Mouse (Mus musculus) lung, embryonic 16.5 days (tissue): Measurements from ENCODE around the gene Vmn2r89. TPM values are rescaled to one million over a fixed set of nuclear protein-coding genes. Genes with fewer than 3 reads are reported as not detected.
"Not testable (repeated sequence)": the region's sequence is repeated elsewhere in the genome, so short reads cannot be mapped to it uniquely, and the experiment has no call there.

Experiments used
- ATAC-seq: fragments of 200-750 bp; cut with Nextera tagmentation; 2 replicates; pipeline ENCODE4 v1.8.0; 2017; ENCODE audit warnings: low read depth, mild to moderate bottlenecking, moderate library complexity
- H3K27ac ChIP-seq: fragments of 300-500 bp; sonication (generic); 2 replicates; pipeline ENCODE4 v1.5.1; 2014; ENCODE audit warnings: mild to moderate bottlenecking, control low read depth, low read length
- H3K27me3 ChIP-seq: fragments of 300-500 bp; sonication (generic); 2 replicates; pipeline ENCODE4 v1.6.1; 2014; ENCODE audit warnings: low read depth, low read length, mixed read lengths; ENCODE audit not compliant: control insufficient read depth, insufficient read depth
- H3K36me3 ChIP-seq: fragments of 300-500 bp; sonication (generic); 2 replicates; pipeline ENCODE4 v1.6.1; 2014; ENCODE audit warnings: low read length; ENCODE audit not compliant: control insufficient read depth, insufficient read depth
- H3K4me1 ChIP-seq: fragments of 300-500 bp; sonication (generic); replicated peaks from 2 replicates; pipeline ENCODE4 v1.6.1; 2014; ENCODE audit warnings: low read length, mixed read lengths; ENCODE audit not compliant: control insufficient read depth, insufficient read depth
- H3K4me2 ChIP-seq: fragments of 300-500 bp; sonication (generic); 2 replicates; pipeline ENCODE4 v1.6.1; 2014; ENCODE audit warnings: low read depth, low read length, control low read depth
- H3K4me3 ChIP-seq: fragments of 300-500 bp; sonication (generic); 2 replicates; pipeline ENCODE4 v1.5.1; 2014; ENCODE audit warnings: mild to moderate bottlenecking, low read length, control low read depth
- H3K9ac ChIP-seq: fragments of 300-500 bp; sonication (generic); 2 replicates; pipeline ENCODE4 v1.6.1; 2014; ENCODE audit warnings: low read length, control low read depth
- H3K9me3 ChIP-seq: fragments of 300-500 bp; sonication (generic); 2 replicates; pipeline ENCODE4 v1.6.1; 2016; ENCODE audit warnings: low read length; ENCODE audit not compliant: control insufficient read depth
- WGBS: fragments of 180-500 bp; shearing (Covaris S2); extraction: QIAGEN DNeasy Blood & Tissue Kit; methylation state at CpG from one replicate; pipeline ENCODE4 v1.1.7; 2014; 5-methylcytosine and 5-hydroxymethylcytosine counted together
- polyA plus RNA-seq: library from polyadenylated mRNA; unstranded; fragments of >200 nt; fragmentation: Nextera tagmentation; extraction: Ambion mirVana; gene quantifications from 2 replicates; pipeline ENCODE4 v1.2.1, GENCODE M21; 2015

Gene Vmn2r89
- polyA plus RNA-seq: not detected in 2 replicates

DNA sequence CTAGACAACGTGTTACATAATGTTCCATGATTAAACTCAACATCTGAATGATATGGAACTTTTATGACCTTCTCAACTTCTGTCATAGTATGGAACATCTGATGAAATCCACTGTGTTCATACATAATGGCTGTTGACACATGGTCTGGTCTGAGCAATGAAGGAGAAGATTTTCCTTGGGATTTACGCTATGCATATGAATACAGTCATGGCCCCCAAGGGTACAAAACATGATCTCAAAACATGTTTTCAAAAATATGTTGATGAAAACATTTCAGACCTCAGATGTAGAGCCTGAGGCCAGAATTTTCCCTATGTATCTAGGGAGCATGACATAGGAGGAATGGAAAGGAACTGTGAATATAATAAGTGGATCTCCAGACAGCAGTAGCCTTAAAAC is at the start of gene Vmn2r89:
Vmn2r89 (plus strand) TSS at position 301 of the 400 bp plus-strand sequence.
- not testable (repeated sequence) for H3K4me1 ChIP-seq, H3K36me3 ChIP-seq, H3K4me2 ChIP-seq, H3K27me3 ChIP-seq, H3K4me3 ChIP-seq, H3K9ac ChIP-seq, ATAC-seq, H3K9me3 ChIP-seq, H3K27ac ChIP-seq
- 73% methylated on average over 2 of the region's 2 CpGs for WGBS

DNA sequence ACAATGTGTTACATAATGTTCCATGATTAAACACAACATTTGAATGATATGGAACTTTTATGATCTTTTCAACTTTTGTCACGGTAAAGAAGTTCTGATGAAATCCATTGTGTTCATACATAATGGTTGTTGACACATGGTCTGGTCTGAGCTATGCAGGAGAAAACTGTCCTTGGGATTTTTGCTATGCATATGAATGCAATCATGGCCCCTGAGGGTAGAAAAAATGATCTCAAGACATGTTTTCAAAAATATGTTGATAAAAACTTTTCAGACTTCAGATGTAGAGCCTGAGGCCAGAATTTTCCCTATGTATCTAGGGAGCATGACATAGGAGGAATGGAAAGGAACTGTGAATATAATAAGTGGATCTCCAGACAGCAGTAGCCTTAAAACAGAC is 41.1 kb upstream of the Vmn2r89 start, which contains the start of gene Vmn2r88:
Vmn2r88 (plus strand) TSS at position 301 of the 400 bp plus-strand sequence.
- Histone ChIP-seq H3K9ac (no peak within 1 kb of the TSS), H3K4me2 (no peak within 1 kb of the TSS), H3K9me3 (no peaks in the 10 kb centered on the region), H3K36me3 (no peaks in the 10 kb centered on the region), H3K27ac (no peak within 1 kb of the TSS), H3K27me3 (no peaks in the 10 kb centered on the region), H3K4me3 (no peak within 1 kb of the TSS), H3K4me1 (no peaks in the 10 kb centered on the region)
- WGBS: 69% methylated on average over 1 of the region's 1 CpGs
- no peak for ATAC-seq

DNA sequence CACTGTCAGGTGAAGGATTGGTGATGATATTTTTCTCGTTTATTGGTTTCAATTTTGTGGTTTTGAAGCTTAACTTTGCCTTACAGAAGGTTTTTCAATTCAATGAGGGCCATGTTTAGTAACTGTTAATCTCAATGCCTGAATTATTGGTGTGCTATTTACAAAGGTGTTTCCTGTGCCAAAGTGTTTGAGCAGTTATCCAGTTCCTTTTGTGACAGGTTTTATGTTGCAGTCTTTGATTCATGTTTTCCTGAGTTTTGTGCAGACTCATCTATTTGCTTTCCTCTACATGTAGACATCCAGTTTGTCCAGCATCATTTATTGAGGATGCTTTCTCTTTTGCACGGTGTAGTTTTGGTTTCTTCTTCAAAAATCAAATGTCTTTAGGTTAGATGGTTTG is 27.8 kb upstream of the Vmn2r89 start:
- no peak overlapping the region for H3K27ac ChIP-seq
- no peaks in the 10 kb centered on the region for H3K4me1 ChIP-seq
- no peak for ATAC-seq
- no peak overlapping the region for H3K4me3 ChIP-seq
- H3K27me3 ChIP-seq: no peaks in the 10 kb centered on the region
- no peaks in the 10 kb centered on the region for H3K36me3 ChIP-seq
- H3K4me2 ChIP-seq: no peak overlapping the region
- 52% methylated on average over 2 of the region's 2 CpGs for WGBS
- no peak overlapping the region for H3K9ac ChIP-seq
- no peaks in the 10 kb centered on the region for H3K9me3 ChIP-seq

DNA sequence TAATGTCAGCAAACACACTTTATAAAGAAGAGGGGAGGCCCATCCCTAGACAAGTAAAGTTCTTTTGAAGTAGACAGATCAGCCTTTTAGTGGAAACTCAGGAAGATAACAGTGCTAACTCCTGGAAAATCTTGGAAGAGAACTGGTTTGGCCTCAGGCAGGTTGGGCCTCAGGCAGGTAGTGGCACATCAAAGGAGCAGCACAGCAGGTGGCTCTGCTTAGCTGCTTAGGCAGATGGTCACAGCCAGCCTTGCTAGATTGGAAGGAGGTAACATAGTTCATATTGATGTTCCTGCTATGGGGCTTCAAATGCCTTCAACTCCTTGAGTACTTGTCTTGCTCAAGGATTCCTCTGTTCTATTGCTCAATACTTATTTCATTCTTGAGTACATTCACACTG is 21.5 kb upstream of the Vmn2r89 start:
- not testable (repeated sequence) for ATAC-seq, H3K4me1 ChIP-seq, H3K9me3 ChIP-seq, H3K4me3 ChIP-seq, H3K9ac ChIP-seq, H3K27me3 ChIP-seq, H3K4me2 ChIP-seq, H3K36me3 ChIP-seq, H3K27ac ChIP-seq

DNA sequence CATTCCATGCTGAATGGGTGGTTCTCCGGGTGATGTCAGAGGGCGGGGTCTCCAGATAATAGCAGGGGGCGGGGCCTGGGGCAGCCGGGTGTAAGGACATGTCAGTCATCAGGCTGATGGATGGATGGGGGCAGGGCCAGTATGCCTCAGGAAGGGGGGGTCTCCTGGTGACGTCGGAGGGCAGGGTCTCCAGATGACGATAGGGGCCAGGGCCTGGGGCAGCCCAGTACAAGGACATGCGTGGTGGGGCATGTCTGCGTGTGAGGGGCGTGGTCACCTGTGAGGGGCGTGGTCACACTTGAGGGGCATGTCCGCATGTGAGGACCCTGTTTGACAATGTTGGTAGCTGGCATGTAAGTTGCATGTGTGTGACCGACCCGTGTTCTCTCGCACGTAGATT is 17.1 kb upstream of the Vmn2r89 start:
- no peak for ATAC-seq
- H3K4me2 ChIP-seq: no peak overlapping the region

DNA sequence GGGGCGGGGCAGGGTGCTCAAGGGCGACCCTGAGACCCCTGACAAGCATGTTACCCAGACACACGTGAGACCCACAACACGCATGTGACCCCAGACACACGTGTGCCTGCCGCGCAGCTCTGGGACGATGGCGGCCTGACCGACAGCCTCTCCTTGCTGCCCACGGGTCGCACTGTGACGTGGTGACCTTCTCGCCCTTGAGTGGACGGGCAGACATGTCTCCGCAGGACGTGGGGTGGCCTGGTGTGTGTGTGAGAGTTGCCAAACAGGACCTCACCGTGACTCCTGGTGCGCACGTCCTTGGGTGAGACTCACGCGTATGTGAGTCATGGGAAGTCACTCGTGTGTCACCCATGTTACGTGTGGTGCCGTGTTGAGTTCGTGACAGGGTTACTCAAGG is 16.6 kb upstream of the Vmn2r89 start:
- Histone ChIP-seq H3K27ac (no peak overlapping the region), H3K9ac (no peak overlapping the region), H3K4me1 (no peaks in the 10 kb centered on the region), H3K9me3 (peaks cover 14% of the 10 kb centered on the region), H3K27me3 (no peaks in the 10 kb centered on the region), H3K36me3 (no peaks in the 10 kb centered on the region), H3K4me2 (no peak overlapping the region), H3K4me3 (no peak overlapping the region)
- ATAC-seq: 0 out of 2 replicates have a peak, but pooled peaks have one; percentile 34
- 96% methylated on average over 26 of the region's 26 CpGs for WGBS

More for the DNA sequence above, 17.1 kb upstream of the Vmn2r89 start:
- no peak overlapping the region for H3K4me3 ChIP-seq
- no peaks in the 10 kb centered on the region for H3K36me3 ChIP-seq
- H3K27ac ChIP-seq: no peak overlapping the region
- no peak overlapping the region for H3K9ac ChIP-seq
- 87% methylated on average over 16 of the region's 16 CpGs for WGBS
- no peaks in the 10 kb centered on the region for H3K4me1 ChIP-seq
- H3K27me3 ChIP-seq: no peaks in the 10 kb centered on the region
- H3K9me3 ChIP-seq: peaks cover 14% of the 10 kb centered on the region

DNA sequence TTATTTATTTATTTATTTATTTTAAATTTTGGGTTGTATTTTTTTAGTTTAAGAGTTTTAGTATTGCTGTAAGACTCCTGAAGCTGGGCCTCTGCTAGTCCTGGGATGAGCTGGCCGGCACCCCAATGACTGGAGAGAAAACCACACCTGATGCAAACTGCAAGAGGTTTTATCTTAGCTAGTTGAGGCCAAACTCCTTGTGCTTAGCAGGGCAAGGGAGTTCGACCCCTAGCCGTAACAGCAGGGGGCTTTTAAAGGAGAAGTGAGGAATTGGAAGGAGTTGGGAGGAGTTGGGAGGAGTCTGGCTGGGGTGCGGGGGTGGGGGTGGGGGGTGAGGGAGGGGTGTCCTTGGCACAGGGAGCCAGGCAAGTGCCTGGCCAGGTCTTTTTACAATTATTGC is 12.7 kb upstream of the Vmn2r89 start:
- no peak for ATAC-seq
- H3K9me3 ChIP-seq: peaks cover 14% of the 10 kb centered on the region

DNA sequence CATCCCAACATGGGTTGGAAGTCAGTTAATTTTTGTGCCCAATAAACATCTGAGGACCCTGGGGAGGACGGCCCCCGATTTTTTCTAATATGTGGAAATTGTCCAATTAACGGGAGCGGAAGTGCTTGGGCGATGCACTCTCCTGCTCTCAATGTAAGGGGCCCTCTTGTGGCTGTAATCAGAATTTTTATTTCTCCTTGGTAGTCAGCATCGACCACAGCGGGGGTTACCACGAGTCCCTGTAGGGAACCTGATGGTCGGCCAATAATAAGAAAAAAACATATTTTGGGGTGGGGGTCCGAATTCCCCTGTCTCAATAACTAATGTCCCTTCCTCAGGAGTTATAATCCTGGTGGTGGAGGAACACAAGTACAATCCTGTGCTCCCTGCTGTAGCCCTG is 28.6 kb downstream of the Vmn2r89 start:
- H3K4me1 ChIP-seq, H3K27ac ChIP-seq, H3K4me2 ChIP-seq, ATAC-seq, H3K27me3 ChIP-seq, H3K9me3 ChIP-seq, H3K36me3 ChIP-seq, H3K4me3 ChIP-seq, H3K9ac ChIP-seq: not testable (repeated sequence)
- WGBS: 85% methylated on average over 10 of the region's 10 CpGs

More for the DNA sequence above, 12.7 kb upstream of the Vmn2r89 start:
- Histone ChIP-seq H3K27ac (no peak overlapping the region), H3K4me2 (no peak overlapping the region), H3K9ac (no peak overlapping the region), H3K4me3 (no peak overlapping the region), H3K4me1 (no peaks in the 10 kb centered on the region), H3K27me3 (no peaks in the 10 kb centered on the region), H3K36me3 (no peaks in the 10 kb centered on the region)
- 76% methylated on average over 4 of the region's 4 CpGs for WGBS

DNA sequence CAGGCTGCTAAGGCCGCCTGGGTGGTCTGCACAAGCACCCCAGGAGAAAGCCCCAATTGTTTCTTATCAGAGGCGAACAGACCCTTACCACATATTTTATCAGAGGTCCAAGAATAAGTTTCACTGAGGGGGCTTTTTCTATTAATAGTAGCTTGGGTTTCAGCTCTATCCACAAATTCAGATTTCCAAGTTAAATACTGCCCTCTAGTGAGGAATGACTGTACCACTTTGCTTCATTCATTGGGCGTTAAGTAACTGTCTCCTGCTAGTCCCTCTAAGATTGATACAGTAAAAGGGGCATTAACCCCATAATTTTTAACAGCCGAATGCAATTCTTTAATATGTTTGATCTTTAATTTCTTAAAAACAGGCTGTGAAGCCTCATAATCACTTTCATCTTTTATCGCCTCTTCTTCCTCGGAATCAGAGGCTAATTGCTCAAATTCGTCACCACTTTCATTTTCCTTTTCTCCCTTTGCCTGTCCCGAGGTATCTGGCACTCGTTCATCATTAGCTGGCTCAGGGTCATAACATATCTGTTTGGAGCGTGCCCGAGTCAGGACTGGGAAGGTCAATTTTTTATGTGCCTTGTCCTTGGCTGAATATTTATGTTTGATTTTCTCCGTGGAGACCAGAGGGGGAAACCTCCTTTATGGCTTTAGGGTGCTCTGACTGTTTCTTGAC is 29.8 kb downstream of the Vmn2r89 start:
- 69% methylated on average over 12 of the region's 12 CpGs for WGBS
- not testable (repeated sequence) for H3K9me3 ChIP-seq, H3K4me1 ChIP-seq, H3K27ac ChIP-seq, ATAC-seq, H3K9ac ChIP-seq, H3K36me3 ChIP-seq, H3K27me3 ChIP-seq
- Histone ChIP-seq H3K4me2 (peak overlapping the region; percentile 15), H3K4me3 (peak overlapping the region; percentile 25)
